Mouse (Mus musculus) kidney, postnatal 25 days (tissue): ENCODE data around the gene Ankrd55.

Experiments
- DNase-seq, 2 experiments: peaks; one replicate each; pipeline ENCODE4 v3.0.0; 2021; ENCODE audit warnings: mixed read lengths in 2 of 2

The Ankrd55 gene

DNA sequence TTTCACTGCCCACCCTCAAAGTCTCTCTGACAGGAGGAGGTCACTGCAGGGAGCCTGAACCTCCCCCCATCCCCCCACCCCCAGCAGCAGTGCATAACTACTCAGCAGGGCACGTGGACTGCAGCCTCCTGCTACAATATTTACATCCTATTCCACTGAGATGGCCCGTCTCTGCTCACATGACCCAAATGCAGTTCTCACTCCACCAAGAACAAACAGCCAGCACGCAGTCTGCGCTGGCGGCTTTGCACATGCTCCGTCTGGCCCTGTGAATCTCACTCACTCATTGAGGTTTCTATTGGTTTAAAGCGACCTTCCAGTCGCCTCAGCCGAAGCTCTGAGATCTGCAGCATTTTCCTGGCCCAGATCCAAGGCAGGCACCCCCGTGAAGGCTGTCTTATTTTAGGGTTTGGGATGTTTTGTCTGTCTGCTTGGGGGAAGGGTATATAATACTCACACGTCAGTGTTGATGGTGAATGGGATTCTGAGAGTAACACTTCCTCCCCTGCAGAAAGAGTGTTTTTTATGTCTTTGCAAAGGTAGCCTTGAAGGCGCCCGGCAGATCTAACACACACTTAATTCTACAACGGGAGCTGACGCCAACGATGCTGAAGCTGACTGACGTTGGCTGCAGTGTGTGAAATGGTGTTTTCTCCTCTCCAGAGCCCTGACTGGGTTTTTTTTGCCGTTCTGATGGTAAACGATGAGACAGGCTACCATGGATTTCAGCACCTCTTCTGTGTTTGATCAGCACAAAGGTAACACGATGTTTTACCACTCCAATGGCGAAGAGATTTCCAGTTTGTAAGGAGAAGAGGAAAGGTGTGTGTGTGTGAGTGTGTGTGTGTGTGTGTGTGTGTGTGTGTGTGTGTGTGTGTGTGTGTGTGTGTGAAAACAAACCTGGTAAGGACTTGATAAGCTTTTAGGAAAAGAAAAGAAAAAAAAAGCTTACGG, at the start of gene Ankrd55:
Gene Ankrd55 (plus strand): TSS at position 227 of the 954 bp plus-strand sequence.
- DNase-seq = peak; percentile 32 to 59

GRCm38 (mm10) chr13:112239239-112239638, 49.0 kb upstream of the Ankrd55 start:
- DNase-seq = no peak

DNA sequence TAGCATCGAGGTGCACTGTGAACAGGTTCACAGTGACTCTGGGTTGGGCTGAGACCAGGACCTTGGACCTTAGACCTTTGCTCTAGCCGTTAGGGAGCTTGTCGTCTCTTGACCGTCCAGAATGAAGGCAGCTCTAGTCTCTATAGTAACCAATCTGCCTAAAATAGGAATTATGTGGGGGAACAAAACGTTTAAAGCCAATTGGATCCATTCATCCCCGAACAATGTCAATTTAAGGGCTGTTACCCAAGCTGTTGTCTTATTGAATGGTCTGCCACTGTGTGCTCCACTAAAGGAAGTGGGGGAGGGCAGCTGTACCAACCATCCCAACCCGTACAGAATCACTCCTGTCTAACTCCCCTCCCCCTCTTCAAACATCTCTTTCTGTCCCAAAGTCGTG, 46.8 kb upstream of the Ankrd55 start:
- DNase-seq = no peak

GRCm38 (mm10) chr13:112245131-112245530, 43.1 kb upstream of the Ankrd55 start:
- DNase-seq = no peak

- DNase-seq = no peak
Measured at GRCm38 (mm10) chr13:112251433-112251832, 36.8 kb upstream of the Ankrd55 start.

GRCm38 (mm10) chr13:112252012-112252411, 36.2 kb upstream of the Ankrd55 start:
- no peak for DNase-seq

- DNase-seq = peak; percentile 18 to 47
Measured at GRCm38 (mm10) chr13:112252991-112253620, 35.1 kb upstream of the Ankrd55 start.

GRCm38 (mm10) chr13:112254116-112254515, 34.1 kb upstream of the Ankrd55 start:
- peak; percentile 10 to 51 for DNase-seq

- no peak for DNase-seq
Measured at GRCm38 (mm10) chr13:112255862-112256261, 32.4 kb upstream of the Ankrd55 start.

DNA sequence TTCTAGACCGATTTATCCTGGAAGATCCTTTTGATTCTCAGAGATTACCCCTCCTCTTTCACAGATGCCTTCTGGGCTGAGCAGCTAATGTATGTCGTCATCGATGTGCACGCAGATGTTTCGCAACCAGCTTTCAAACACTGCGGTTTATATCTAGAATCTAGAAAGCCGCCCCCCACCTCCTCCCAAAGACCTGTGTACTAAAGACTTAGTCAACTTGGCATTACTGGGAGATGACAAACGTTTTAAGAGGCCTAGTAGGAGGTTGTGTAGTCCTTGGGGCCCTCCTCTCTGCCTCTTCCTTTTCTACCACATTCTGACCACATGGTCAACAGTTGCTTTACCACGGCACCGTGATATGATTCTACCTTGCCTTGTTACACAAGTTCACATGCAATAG, 29.8 kb upstream of the Ankrd55 start:
- DNase-seq = no peak

- DNase-seq = peak; percentile 76 to 80
Measured at GRCm38 (mm10) chr13:112259398-112259797, 28.9 kb upstream of the Ankrd55 start.

GRCm38 (mm10) chr13:112264666-112265065, 23.6 kb upstream of the Ankrd55 start:
- DNase-seq = peak in 1 of 2 experiments; percentile 53

DNA sequence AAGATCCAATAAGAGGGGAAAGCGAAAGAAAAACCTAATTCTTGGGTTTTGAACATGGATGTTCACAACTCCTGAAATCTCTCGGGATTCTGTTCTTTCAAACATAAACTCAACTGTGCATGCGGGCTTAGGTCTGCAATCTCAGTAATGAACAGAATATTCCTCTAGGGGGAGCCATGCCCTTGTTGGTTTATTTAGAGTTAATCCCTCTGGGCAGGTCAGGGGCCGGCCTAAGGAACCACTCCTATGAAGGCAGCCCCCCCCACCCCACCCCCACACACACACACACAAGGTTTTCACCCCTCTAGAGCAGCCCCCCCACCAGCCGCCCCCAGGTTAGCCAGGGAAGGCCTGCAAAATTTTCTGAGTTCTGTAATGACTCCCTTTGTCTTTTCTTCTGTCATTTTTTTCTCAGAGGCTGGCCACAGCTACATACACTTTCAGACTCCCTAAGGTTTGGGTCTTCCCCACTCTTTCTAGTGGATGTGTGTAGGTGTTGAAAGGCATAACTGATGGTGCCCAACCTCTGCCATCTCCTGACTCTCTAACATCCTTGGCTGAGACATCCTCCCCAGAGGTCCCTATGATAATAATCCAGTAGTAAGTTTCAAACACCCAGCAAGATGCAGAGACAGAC, 16.2 kb upstream of the Ankrd55 start:
- peak in 1 of 2 experiments; percentile 49 for DNase-seq

- DNase-seq = no peak
Measured at GRCm38 (mm10) chr13:112274636-112275035, 13.6 kb upstream of the Ankrd55 start.

GRCm38 (mm10) chr13:112275951-112276350, 12.3 kb upstream of the Ankrd55 start:
- DNase-seq = no peak

GRCm38 (mm10) chr13:112277544-112277943, 10.7 kb upstream of the Ankrd55 start:
- DNase-seq = no peak

DNA sequence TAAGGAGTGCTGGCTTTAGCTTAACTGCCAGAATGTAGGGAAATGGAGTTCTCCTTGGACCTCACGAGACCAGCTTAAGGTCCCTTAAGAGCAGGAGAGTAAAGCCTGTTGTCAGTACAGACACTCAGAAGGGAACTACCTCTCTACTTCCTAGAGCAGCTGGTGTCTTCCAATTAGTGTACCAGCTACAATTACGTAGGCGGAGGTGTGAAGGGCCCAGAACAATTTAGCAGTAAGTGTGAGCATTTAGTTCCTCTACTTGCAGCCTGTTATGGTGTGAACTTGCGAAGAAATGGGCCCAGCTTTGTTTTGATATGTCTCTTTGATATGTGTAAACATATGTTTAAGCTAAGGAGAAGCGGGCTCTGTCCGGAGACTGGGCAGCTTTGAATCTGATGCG, 10.0 kb upstream of the Ankrd55 start:
- no peak for DNase-seq

DNA sequence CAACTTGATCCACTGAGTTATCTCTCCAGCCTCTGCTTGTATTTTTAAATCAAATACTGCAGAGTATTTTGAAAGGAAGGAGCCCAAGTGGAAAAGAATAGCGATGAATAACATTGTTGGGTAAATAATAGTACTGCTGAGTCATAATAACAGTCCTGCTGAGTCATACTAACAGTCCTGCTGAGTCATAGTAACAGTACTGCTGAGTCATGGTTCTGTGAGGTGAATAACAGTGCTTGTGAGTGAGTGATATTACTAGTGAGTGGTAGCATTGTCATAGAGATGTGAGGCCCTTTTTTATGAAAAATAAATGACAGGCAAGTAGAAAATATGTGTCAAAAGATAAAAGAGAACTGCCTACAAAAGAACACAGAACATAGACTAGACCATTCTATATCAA, 1.1 kb upstream of the Ankrd55 start:
- no peak for DNase-seq

DNA sequence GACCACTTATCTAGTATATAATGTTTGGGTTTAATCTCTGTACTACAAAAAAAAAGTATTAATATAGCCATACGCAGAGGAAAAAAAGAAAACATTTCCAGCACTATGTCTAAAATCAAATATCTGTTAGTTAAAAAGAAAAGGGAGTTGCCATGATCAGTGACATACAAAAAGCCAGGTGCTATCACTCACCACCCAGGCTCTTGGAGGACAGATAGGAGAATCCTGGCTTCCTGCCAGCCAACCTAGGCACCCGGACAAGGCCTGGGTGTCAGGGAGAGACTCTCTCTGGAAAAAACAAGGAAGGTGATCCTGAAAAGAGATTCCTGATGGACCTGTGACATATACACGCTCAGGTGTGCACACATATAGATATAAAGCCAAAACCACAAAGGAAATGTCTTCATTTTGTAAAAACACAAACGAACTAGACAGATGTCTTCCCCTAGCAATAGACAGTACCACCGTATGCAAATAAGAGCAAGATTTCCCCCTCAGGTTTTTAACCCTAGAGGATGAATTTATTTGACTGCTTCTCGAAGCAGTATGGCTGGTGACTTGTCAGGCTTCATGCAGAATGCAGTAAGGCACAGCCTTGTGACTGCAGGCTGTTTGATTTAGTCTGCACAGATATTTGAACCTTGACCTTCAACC, 553 bp upstream of the Ankrd55 start:
- peak in 1 of 2 experiments; percentile 31 for DNase-seq

- DNase-seq = no peak
Measured at GRCm38 (mm10) chr13:112289338-112289737, 1.1 kb downstream of the Ankrd55 start.

- DNase-seq = no peak
Measured at GRCm38 (mm10) chr13:112289981-112290380, 1.7 kb downstream of the Ankrd55 start.

DNA sequence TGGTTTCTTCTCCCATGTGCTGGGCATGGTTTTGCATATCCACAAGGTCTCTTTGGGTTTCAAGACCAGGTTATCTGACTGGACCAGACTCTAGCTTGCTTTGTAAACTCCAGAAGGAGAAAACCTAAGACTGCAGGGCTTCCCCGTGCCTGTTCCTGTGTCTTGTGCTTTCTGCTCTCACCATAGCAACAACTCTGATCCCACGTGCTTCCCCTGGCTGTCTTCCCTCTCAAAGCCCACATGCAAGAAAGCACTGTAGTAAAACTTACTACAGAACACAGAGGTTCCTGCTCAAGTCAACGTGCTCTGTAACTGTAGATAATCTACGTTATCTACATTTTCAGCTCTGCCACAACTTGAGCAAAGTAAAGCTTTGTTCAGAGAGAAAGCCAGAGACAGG, 4.2 kb downstream of the Ankrd55 start:
- no peak for DNase-seq

DNA sequence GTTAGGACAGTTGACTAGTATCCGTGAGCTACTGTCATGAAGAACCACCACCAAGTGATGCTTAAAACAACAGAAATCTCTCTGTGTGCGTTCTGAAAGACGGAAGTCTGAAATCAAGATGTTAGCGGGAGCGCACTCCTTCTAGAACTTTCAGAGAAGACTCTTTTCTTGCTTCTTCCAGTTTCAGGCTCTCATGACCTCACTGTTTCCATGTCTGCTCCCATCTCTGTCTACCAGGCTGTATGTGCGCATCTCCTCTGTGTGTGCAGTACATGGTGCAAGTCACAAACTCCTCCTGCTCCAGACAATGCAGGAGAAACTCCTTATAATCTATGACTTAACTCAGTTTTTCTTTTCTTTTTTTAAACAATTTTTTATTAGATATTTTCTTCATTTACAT, 4.8 kb downstream of the Ankrd55 start:
- DNase-seq = no peak
